8 mouse cellular contexts compared by ENCODE assay signal in genomic region chr5:108448785-108449668, GRCm38 (mm10). TPM values are rescaled to one million over a fixed set of nuclear protein-coding genes. Genes with fewer than 3 reads are reported as not detected.
DNase-seq lines count a peak whose midpoint lies in the region; ATAC-seq and TF ChIP-seq lines count a peak whose summit lies in the region.

Mfsd7a (minus strand) TSS chr5:108448891.

- peak within 1 kb of the TSS; percentile 64 for H3K9ac ChIP-seq in embryonic facial prominence, embryonic 13.5 days
- peak within 1 kb of the TSS; percentile 1; the same call in 1 of the 2 replicates for H3K9ac ChIP-seq in lung, postnatal 0 days (replicated peaks; ENCODE audit: low read depth)

- peaks cover 34% of the 10 kb centered on the region for H3K27me3 ChIP-seq in embryonic facial prominence, embryonic 13.5 days
- no peaks in the 10 kb centered on the region for H3K27me3 ChIP-seq in lung, postnatal 0 days (replicated peaks; ENCODE audit: insufficient read depth, low read length)

- no peak for DNase-seq in layer of hippocampus, adult 2 months (ENCODE audit: low spot score in 2 of 2)
- no peak for DNase-seq in layer of hippocampus, postnatal 36 days
- DNase-seq in heart, adult 9 months (ENCODE audit: low spot score in 2 of 2) = peak; percentile 79 to 86
- DNase-seq in kidney, adult 9 months = peak; percentile 91
- peak; percentile 90 for DNase-seq in lung, postnatal 0 days (ENCODE audit: low spot score)
- DNase-seq in ovary, postnatal 10 days (ENCODE audit: low spot score) = peak; percentile 41
- no peak for DNase-seq in layer of hippocampus, adult 9-10 months (ENCODE audit: low spot score)

- peak within 1 kb of the TSS; percentile 69 for H3K4me2 ChIP-seq in embryonic facial prominence, embryonic 13.5 days
- peak within 1 kb of the TSS; percentile 64 for H3K4me2 ChIP-seq in lung, postnatal 0 days (replicated peaks; ENCODE audit: low read depth, low read length)

- no peak for TF ChIP-seq EP300 in lung, postnatal 0 days (IDR thresholded peaks at IDR 0.05)

- H3K9me3 ChIP-seq in embryonic facial prominence, embryonic 13.5 days = no peaks in the 10 kb centered on the region
- no peaks in the 10 kb centered on the region for H3K9me3 ChIP-seq in lung, postnatal 0 days (ENCODE audit: low read length)

- 12% methylated on average over 24 of the region's 24 CpGs for WGBS in embryonic facial prominence, embryonic 13.5 days
- 8% methylated on average over 24 of the region's 24 CpGs for WGBS in lung, postnatal 0 days

- H3K4me1 ChIP-seq in embryonic facial prominence, embryonic 13.5 days = peaks cover 8% of the 10 kb centered on the region; the same call in 1 of the 2 replicates
- no peaks in the 10 kb centered on the region; the same call in 1 of the 2 replicates for H3K4me1 ChIP-seq in lung, postnatal 0 days (ENCODE audit: insufficient read depth, low read depth, low read length)

- ATAC-seq in embryonic facial prominence, embryonic 13.5 days (ENCODE audit: insufficient number of reproducible peaks, insufficient read depth, low FRiP score, low TSS enrichment, low read depth) = peak; percentile 79
- peak; percentile 98 for ATAC-seq in lung, postnatal 0 days

- TF ChIP-seq CTCF in layer of hippocampus, adult 2 months (conservative IDR thresholded peaks at IDR 0.05) = no peak
- TF ChIP-seq CTCF in lung, postnatal 0 days (IDR thresholded peaks at IDR 0.05) = peak; percentile 31

- 0 out of 2 replicates have a peak within 1 kb of the TSS, but pooled peaks have one; percentile 15 for H3K27ac ChIP-seq in layer of hippocampus, adult 2 months
- H3K27ac ChIP-seq in embryonic facial prominence, embryonic 13.5 days = no peak within 1 kb of the TSS
- peak within 1 kb of the TSS; percentile 71 for H3K27ac ChIP-seq in lung, postnatal 0 days (ENCODE audit: low read length)

- H3K36me3 ChIP-seq in embryonic facial prominence, embryonic 13.5 days = no peaks in the 10 kb centered on the region
- H3K36me3 ChIP-seq in lung, postnatal 0 days (ENCODE audit: insufficient read depth, low read length) = no peaks in the 10 kb centered on the region

- H3K4me3 ChIP-seq in layer of hippocampus, adult 2 months = peak within 1 kb of the TSS; percentile 46
- H3K4me3 ChIP-seq in embryonic facial prominence, embryonic 13.5 days = peak within 1 kb of the TSS; percentile 42
- peak within 1 kb of the TSS; percentile 30 for H3K4me3 ChIP-seq in lung, postnatal 0 days (ENCODE audit: low read depth, low read length)

RNA-seq across cellular contexts. Expression of gene Mfsd7a, which starts in this region (rescaled TPM):
- under 1 TPM; 0.69 to 0.90 TPM for total RNA-seq in layer of hippocampus, adult 2 months (2021)
- 1 to 10 TPM in 1 of 2 experiments, under 1 TPM in 1; 0.57 to 1.1 TPM for total RNA-seq in layer of hippocampus, postnatal 36 days (2021)
- 0.13 and 0.74 TPM in 2 replicates for polyA plus RNA-seq in embryonic facial prominence, embryonic 13.5 days (2015; fragmentation: Nextera tagmentation; extraction: Ambion mirVana)
- 0.54 and 0.55 TPM in 2 replicates for polyA plus RNA-seq in lung, postnatal 0 days (2015; fragmentation: Nextera tagmentation; extraction: Ambion mirVana)

Comparison
In these comparisons a context has a peak if more than half of its experiments do, and no peak if none do; other contexts are left out.
1. Peak in ATAC-seq, H3K4me3 ChIP-seq, H3K9ac ChIP-seq and H3K4me2 ChIP-seq in embryonic facial prominence, embryonic 13.5 days; RNA of the gene not detected or under 1 TPM.
2. Peak in DNase-seq, ATAC-seq, H3K4me3 ChIP-seq, H3K27ac ChIP-seq, H3K9ac ChIP-seq and H3K4me2 ChIP-seq in lung, postnatal 0 days; RNA of the gene not detected or under 1 TPM.
3. DNase-seq: peak in heart, adult 9 months (2 of 2), kidney, adult 9 months (single experiment) and ovary, postnatal 10 days (single experiment); none in layer of hippocampus, adult 2 months (0 of 2), layer of hippocampus, postnatal 36 days (0 of 2) and layer of hippocampus, adult 9-10 months (single experiment).
4. Peak in every context shown above with its lines, with median percentiles within 50 percentile points of each other: H3K4me3 ChIP-seq.